Mouse (Mus musculus) WW6 (cell line): ENCODE data around the gene Serpina1b.
"Not testable (repeated sequence)": the region's sequence is repeated elsewhere in the genome, so short reads cannot be mapped to it uniquely, and the experiment has no call there.

ENCODE experiments used
- DNase-seq: peaks from one replicate; pipeline ENCODE4 v3.0.0-alpha.2; 2013; ENCODE audit warnings: low read depth, low spot score

The Serpina1b gene

GRCm38 (mm10) chr12:103700144-103700750 lies 129.9 kb downstream of the Serpina1b start:
- DNase-seq, result no peak

GRCm38 (mm10) chr12:103695429-103695828 lies 134.7 kb downstream of the Serpina1b start, which contains the start of gene Serpina1f:
Gene Serpina1f, minus strand, starts transcription at chr12:103695529.
- no peak for DNase-seq

- DNase-seq, result no peak
Measured at GRCm38 (mm10) chr12:103688221-103688814, 141.9 kb downstream of the Serpina1b start.

GRCm38 (mm10) chr12:103687021-103687420 lies 143.2 kb downstream of the Serpina1b start:
- no peak for DNase-seq

- no peak for DNase-seq
Measured at GRCm38 (mm10) chr12:103686050-103686449, 144.1 kb downstream of the Serpina1b start.

- DNase-seq, result no peak
Measured at GRCm38 (mm10) chr12:103685386-103685785, 144.8 kb downstream of the Serpina1b start.

- no peak for DNase-seq
Measured at GRCm38 (mm10) chr12:103683775-103684174, 146.4 kb downstream of the Serpina1b start.

- no peak for DNase-seq
Measured at GRCm38 (mm10) chr12:103681739-103682138, 148.4 kb downstream of the Serpina1b start.

GRCm38 (mm10) chr12:103681169-103681568 lies 149.0 kb downstream of the Serpina1b start:
- no peak for DNase-seq

GRCm38 (mm10) chr12:103679853-103680252 lies 150.3 kb downstream of the Serpina1b start:
- not testable (repeated sequence) for DNase-seq
